Mouse (Mus musculus): Measurements from ENCODE around the gene Tspo.

Gene Tspo

DNA sequence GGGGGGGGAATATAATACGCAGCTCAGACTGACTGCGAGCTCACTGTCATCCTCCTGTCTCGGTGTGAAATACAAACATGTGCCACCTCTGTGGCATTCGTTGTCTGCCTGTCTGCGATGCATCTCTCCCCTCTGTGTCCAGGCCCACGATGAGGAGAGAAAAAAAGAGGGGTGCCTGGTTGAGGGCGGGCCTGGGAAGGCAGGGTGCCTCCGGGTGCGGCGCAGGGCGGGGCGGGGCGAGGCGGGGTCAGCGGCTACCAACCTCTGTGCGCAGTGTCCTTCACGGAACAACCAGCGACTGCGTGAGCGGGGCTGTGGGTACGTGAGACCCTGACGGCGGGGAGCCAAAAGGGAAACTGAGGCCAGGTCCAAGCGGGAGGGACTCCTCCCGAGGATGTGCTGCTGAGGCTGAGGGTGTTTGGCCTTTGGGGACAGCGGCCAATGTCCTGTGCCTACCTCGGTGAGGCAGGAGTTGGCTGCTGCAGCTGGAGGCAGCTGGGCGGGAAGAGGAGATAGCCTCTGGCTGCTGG, at the start of gene Tspo, which contains the start of gene Mcat:
TSS of gene Tspo (plus strand) at position 266 of the 530 bp plus-strand sequence.
TSS of gene Mcat (minus strand) at position 461 of the 530 bp plus-strand sequence.
- no peak for DNase-seq (ENCODE audit: low spot score in 2 of 2)

DNA sequence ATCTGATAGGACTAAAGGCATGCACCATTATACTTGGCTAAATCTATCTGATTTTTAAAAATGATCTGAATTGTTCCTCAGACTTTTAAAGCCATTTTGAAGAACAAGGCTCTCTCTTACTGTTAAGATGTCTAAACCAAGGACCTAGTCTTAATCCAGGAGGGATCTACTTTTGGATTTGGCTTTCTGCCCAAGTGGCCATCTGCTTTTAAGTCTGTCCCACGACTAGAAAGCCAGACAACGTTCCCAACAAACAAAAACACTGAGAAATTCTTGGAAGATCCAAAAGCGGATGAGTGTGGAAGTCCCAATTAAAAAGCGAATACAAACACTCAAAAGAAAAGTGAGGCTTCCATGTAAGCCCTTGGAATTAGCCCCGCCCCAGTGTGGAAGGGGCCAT, 48.4 kb upstream of the Tspo start:
- no peak for DNase-seq (ENCODE audit: low spot score in 2 of 2)

DNA sequence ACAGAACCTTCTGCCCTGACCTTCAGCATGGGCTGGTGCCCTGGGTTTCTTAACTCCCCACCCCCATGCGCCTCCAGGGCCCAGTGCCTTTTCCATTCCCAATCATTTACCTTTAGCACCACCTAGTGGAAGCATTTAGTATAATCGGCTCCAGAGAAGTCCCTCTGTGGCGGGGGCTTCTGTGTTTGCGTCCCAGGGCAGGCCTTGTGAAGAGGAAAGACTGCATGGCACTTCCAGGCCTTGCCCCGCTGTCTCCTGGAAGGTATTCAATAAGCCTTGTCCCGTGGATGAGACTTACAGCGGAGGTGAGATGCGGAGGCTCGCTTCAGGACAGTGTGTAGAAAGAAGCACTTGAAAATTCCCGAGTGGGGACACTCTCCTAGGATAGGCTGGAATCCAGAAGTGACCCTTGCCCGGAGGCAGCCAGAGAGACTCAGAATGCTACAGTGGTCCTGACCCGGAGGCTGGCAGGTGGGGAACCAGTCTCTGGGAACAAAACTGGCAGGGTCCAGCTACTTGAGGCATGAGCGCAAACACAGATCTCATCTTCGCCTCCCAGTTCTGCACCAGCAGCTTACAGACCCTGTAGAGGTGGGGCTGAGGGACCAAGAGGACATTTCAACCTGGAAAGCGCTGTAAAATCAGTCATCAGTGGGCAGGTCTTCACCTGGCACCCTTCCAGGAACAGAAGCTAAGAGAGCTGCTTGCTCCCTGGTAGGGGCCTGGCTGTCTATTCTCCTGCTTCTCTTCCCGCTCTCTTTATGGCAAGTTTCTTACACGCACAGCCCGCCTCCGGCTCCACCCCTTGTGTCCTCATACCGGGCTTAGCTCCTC, 45.0 kb upstream of the Tspo start:
- peak; percentile 20 to 46 for DNase-seq (ENCODE audit: low spot score in 2 of 2)

DNA sequence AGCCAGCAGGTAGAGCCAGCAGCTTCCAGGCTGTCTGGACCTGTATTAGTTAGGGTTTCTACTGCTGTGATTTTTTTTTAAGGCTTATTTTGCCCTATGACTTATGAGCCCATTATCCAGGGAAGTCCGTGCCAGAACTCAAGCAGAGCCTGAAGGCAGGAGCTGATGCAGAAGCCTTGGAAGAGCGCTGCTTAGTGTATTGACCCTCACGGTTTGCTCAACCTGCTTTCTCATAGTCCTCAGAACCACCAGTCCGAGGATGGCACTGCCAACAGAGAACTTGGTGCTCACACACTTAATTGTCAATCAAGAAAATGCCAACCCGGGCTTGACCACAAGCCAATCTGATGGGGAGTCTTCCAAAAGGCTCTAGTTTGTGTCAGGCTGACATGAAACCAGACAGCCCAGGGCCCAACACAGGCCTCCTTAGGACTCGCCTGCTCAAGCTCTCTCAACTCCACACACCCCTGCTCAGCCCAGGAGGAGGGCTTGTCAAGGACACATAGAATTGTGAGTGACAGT, 42.5 kb upstream of the Tspo start:
- DNase-seq (ENCODE audit: low spot score in 2 of 2), result no peak

DNA sequence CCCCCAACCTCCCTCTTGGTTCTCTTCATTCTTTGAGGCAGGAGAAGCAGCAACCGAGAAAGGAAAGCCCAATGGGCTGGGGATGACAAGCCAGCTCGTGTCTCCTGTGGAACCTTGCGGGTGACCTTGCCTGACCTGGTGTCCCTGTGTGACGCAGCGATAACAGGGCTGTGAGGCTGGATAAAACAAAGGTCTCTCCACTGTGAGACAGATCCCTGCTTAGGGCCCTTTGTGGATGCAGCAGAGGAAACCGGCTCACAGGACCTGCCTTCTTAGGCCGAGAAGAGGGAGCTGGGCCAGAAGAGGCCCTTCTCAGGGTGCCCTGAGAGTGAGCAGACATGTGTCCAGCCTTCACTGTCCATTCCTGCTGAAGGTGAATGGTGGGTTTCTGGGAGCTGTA, 40.2 kb upstream of the Tspo start:
- DNase-seq (ENCODE audit: low spot score in 2 of 2), result no peak

DNA sequence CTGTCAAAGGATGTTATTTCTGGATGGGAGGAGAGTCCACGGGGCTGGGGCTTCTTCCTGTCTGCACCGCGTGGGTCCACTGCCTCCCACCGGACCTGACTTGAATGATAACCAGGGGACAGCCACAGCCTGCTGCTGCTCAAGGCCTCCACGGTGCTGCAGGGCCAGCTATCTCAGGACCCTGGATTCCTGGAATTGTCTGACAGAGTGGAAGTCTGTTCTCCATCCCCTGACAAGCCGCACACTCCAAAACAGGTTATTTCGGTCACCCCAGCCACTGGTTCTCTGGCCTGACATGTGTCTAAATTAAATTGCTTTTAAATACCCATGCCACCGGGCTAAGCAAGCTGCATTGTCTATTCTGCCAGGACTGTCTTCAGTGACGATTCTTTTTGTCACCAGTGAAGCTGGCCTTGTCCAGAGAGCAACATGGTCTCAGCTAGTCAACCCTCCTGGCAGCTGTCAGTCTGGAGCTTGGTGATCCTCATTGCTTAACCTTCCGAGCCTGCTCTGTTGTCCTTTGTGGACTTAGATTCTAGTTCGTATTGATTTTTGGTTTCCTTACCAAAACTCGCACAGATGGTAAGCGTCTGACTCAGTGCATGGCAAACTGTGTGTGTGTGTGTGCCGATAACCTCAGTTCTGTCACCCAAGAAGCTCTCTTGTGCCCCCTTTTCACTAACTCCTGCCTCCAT, 39.6 kb upstream of the Tspo start:
- DNase-seq (ENCODE audit: low spot score in 2 of 2), result no peak

DNA sequence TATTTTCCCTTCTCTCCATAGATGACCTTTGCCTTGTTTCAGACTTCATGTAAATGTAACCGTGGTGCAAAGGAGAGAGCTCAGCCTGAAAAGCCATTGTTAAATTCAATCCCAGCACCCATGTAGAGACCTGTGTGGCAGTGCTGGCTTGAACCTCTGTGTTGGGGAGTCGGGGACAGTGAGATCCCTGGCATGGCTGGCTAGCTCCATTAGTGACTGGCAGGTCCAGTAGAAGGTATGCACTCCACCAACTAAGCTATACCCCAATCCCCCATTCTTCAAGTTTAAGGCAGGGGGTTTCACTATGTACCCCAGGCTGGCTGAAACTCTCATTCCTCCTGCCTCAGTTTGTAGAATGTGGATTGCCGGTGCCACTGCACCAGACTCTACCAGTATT, 39.1 kb upstream of the Tspo start:
- DNase-seq (ENCODE audit: low spot score in 2 of 2), result no peak

DNA sequence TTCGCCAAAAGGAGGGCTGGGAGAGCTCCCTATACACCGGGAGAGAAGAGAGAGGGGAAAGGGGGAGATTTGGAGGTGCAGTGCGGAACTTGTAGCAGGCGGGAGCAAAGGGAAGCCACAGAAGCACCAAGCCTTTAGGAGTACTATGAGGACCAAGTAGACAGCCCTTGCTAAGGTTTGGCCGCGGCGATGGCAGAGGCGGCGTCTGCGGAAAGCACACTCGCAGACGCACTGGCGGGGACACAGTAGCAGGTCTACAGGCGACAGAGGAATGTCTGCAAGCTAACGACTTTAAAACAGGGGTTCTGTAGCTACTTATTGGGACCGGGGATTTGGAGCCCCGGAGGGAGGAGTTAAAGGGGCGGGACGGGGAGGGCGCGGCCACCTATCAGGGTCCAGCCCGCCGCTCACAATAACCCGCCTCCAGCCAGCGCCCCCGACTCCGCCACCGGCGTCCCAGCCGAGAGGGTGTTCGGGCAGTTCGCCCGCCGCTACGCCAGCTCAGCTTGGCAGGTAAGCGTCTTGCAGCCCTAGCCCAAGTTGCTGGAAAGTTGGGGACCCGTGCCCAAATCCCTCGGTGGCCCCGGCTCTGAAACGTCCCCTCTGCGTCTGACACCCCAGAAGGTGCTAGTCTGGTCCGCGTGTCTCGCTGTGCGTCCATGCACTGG, 36.8 kb upstream of the Tspo start, which contains the start of gene Bik:
TSS of gene Bik (plus strand) at position 439 of the 668 bp plus-strand sequence.
- no peak for DNase-seq (ENCODE audit: low spot score in 2 of 2)

DNA sequence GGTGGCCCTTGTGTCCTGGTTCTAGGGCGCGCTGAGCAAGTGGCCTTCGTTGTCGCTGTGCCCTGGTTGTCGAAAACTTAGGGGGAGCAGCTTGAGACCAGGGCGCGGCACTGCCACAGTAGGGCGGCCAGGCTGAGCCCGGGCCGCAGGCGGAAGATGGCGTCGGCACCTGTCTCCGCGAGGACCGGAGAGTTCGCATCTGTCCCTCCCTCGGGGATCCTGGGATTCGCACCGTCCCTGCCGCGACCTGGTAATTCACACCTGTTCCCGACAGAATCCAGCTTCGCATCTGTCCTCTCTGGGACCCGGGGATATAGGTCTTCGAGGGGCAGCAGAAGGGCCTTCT, 36.3 kb upstream of the Tspo start:
- no peak for DNase-seq (ENCODE audit: low spot score in 2 of 2)

DNA sequence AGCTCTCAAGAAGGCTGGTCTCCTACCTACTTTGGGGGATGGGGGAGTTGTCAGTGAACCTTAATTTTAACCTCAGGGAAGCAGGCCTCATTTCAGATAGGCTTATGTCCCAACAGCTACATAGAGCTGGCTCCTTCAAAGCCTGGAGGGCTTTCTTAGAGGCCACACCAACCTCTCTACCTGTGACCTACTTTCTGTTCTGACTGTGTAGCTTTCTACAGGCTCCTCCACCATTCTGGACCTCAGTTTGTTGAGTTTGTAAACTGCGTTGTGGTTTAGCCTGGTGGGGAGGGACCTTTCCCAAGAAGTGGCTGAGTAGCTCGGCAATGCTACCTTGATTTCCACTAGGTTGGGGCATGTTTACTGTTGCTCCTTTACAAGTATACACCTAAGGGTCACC, 35.6 kb upstream of the Tspo start:
- DNase-seq (ENCODE audit: low spot score in 2 of 2), result no peak

DNA sequence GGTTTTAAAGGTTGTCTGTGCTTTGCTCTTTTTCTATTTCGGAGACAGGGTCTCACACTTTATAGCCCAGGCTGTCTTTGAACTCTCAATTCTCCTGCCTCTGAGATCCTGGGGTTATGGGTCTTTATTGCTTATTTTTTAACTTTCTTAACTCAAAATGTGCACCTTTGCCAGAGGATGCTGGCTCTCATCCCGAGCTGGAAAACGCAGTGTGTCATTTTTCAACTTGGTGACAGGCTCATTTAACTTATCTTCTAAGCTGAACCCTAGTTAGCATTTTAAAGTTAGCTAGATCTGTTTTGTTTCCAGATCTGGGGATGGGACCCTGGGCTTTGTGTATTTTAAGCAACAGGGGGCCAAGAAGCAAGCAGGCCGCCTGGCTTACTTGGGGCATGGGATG, 34.5 kb upstream of the Tspo start:
- no peak for DNase-seq (ENCODE audit: low spot score in 2 of 2)

DNA sequence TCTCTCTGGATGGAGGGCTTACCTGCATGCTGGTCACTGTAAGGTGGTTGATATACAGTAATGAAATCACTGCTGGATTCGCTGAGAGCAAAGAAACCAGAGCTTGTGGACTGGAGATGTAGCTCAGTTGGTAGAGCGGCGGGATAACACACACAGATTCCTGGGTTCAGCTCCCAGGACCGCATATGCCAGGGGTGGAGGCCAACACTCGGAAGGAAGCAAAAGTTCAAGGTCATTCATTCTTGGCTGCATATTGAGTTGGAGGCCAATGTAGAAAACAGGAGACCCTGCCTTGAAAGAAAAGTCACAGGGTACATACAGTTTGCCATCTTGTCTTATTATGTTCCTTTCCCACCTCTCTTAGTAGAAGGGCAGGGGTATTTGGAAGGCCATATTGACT, 33.6 kb upstream of the Tspo start:
- no peak for DNase-seq (ENCODE audit: low spot score in 2 of 2)

DNA sequence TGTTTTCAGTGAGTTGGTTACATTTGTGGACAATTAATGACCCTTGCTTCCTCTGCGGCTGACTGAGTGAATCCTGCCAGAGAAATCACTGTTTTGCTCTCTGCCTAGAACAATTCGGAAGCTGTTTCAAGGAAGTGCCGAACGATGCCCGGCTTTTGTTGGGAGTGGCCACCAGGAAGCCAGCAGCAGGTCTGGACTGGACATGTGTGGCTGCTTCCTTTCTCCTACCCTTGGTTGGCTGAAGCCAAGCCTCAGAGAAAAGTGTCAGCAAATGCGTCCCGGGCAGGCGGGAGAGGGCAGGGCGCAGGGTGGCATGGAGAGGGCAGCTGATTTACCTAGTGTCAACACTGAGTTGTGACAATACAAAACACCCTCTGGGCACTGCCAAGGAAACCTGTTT, 33.2 kb upstream of the Tspo start:
- DNase-seq (ENCODE audit: low spot score in 2 of 2), result no peak

DNA sequence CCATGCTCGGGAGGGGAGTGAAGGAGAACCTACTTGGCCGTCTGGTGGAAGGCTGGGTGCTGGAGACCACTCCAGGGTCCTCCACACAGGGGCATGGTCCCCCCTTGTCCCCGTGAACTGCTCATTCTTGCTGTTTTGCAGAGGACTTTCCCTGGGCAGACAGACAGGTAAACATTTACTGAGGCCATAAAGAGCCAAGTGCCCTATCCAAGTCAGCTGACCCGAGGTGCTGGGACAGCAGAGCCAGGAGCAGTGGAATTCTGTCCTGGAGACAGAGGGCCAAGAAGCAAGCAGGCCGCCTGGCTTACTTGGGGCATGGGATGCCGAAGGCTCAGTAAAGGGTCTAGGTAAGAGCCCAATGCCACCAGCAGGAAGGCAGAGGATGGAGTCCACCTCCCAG, 32.7 kb upstream of the Tspo start:
- DNase-seq (ENCODE audit: low spot score in 2 of 2), result no peak

DNA sequence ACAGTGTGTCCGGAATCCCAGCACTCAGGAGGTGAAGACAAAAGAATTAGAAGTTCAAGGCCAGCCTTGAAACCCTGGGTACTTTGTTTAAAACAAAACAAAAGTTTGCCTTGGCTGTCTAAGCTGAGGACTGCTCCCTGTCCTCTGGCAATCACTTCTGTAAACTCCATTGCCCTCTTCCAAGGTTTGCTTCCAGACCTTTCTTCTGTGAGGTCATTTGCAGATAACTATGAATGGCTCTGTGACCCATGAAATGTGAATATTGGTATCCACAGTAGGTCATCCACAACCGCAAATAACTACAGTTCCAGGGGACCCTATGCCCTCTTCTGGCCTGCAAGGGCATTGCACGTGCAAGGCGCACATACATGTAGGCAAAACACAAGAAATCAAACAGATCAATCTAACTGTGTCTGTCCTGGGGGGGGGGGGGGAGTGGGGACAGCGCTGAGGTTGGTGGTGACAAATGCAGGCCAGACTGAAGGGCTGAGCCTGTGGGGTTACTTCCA, 31.4 kb upstream of the Tspo start:
- DNase-seq (ENCODE audit: low spot score in 2 of 2), result no peak

DNA sequence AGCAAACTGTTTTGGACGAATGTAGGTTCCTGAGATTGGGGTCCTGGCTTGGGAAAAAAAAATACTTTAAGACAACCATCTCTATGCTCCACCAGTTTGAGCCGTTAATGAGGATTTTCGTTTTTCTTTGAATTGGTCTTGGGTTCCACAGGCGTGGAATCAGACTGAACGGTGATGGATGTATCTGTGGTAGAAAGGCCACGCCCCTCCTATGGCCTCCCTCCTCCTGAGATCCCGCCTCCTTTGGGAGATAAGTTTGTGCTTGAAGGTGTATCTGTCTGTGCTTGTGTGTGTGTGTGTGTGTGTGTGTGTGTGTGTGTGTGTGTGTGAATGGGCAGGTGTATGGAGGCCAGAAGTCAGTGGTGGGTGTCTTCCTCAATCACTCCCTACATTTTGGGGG, 30.8 kb upstream of the Tspo start:
- no peak for DNase-seq (ENCODE audit: low spot score in 2 of 2)

DNA sequence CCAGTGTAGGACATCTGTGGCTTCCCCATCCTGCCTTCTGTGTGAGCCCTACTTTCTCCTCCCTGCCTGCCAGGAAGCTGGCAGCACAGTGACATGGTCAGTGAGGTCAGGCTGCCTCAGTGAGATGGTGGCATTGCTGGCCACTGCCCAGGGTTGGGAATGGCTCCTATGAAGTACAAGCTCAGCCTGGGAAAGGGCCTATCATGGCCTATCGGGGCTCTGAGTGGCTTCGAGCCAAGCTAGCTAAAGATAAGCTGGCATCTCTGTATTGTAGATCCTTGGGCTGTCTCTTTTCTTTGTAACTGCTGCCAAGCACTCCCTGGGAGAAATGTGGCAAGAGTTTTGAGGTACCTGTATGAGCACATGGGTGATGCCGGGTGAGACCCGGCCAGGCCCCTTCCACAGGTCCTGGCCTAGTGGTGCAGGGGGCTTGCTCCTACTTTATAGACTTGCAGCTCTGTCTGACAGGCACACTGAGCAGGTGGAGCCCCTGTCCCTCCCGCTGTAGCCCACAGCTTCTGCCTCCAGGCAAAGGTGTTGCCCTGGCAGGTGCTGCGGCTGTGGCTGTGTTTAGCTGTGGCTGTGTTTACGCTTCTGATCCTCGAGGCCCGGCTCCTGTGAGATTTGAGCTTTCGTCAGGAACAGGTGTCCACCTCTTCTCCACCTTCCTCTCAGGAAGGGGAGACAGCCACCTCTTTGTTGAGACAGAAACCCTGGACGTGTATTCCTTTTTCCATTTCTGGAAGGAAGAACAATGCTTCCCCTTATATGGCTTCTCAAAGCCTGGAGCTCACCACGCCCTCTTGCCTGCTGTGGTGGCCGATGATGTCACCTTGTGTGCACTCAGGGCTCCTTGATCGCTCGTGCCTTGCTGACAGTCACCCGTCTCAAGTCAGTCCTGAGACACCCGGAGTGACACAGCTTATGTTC, 28.2 kb upstream of the Tspo start:
- no peak for DNase-seq (ENCODE audit: low spot score in 2 of 2)

DNA sequence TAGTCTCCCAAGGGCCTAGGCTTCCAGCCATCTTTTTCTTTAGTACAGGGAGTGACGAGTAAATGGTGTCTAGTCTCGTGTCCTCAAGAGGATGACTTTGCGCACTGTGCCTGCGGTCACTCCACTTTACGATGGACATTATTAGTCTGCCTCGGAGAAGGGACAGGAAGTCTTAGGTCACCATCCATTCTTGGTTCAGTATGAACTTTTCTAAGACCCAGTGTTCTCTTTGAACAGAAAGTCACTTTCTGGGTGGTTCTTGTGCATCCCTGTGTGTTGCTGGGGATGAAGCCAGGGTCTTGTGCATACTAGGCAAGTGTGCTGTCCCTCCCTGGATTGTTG, 27.5 kb upstream of the Tspo start:
- no peak for DNase-seq (ENCODE audit: low spot score in 2 of 2)

DNA sequence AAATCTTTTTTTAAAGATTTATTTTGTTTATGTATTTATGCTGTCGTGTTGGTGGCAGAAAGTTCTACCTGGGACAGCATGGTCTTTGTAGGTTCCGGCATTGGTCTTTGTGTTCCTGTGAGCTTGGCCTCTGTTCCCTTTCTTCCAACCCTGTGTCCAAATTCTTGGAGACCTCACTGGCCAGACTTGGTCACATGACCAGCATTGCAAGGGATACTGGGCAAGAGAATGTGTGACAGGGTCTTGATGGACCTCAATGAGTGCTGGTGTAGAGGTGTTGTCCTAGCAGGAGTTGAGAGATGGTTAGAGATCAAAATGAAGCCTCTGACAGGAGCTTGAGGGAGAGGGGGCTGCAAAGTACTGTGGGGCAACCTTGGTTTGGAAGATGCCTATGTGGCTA, 24.5 kb upstream of the Tspo start:
- DNase-seq (ENCODE audit: low spot score in 2 of 2), result no peak

DNA sequence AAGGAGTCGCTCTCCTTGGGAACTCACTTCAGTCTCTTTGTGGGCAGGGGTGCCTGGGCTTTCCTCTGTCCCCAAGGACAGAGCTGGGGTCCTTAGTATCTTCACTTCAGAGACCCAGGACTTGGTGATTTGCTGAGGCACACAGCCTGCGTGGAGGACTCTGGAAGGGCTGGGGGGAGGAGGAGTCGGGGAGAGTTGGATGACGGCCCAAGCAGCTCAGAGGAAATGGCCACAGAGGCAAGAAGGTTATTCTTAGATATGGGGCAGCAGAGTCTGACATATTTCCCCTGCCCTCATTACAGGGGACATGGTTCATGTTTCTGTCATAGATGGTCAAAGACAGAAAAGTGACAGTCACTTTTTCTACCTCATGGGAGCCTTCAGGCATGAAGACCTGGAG, 23.5 kb upstream of the Tspo start:
- no peak for DNase-seq (ENCODE audit: low spot score in 2 of 2)

DNA sequence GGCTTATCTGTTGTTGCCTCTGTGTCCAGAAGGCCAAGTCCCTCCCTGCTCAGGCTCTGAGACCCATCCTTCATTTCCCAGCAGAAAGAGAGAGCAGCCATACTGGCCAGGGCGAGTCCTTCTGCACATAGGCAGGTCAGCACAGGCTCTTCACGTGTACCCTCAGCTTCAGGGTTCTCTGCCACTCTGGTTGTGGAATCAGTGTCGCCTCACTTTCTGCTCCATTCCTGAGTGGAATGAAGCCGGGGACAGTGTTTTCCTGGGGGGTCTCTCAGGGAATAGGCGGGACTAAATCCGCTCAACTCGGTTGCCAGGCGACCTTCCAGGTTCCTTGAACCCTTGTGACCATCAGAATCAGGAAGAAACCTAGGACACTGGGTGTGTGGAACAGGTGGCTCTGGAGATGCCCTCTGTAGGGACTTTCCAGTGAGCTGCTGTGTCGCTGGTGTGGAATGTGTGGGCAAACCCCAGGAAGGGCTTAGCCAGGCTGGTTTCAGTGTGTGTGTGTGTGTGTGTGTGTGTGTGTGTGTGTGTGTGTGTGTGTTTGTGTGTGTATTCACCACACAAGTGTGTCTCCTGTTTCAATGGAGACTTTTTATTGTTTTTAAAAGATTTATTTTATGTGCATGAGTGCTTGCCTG, 21.6 kb upstream of the Tspo start:
- no peak for DNase-seq (ENCODE audit: low spot score in 2 of 2)

All from frontal cortex, postnatal 10 days (tissue).